Mouse (Mus musculus) ZHBTc4 (cell line): ENCODE measurements at regions not wholly inside any gene's neighbourhood (a gene's known extent, or its start where the extent isn't known, plus 50 kb on each side); places are given as distances from the start of the nearest gene placed in this dataset.
A peak's percentile ranks its signal among the peaks of the same experiment; 100 is the strongest.

ENCODE experiments used
- DNase-seq: peaks from one replicate; pipeline ENCODE4 v3.0.0-alpha.2; 2011; ENCODE audit warnings: low read depth, low spot score

- DNase-seq: no peak
Measured at GRCm38 (mm10) chr6:98178005-98178404, 164.5 kb downstream of the Gm765 start.

GRCm38 (mm10) chr6:98149043-98149813, 193.3 kb downstream of the Gm765 start:
- no peak for DNase-seq

DNA sequence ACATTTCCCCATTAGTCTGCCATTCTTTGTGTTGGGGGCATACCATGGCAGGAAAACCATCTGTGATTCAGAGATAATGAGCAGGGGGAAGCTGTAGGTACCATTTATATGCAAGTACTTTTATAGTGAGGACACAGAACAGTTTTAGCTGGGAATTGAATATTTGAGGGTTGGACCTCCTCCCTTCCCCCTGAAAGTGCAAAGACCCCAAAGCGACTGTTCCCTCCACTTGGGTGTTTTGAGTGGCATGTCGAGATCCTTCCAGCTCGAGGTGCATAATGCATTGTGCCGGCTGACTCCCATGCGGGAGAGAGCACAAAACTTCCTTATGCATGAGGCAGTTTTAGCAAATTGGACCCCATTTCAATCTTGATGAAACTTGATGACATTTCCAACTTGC, 194.7 kb downstream of the Gm765 start:
- no peak for DNase-seq

GRCm38 (mm10) chr6:98132931-98133330, 209.6 kb downstream of the Gm765 start:
- DNase-seq: peak; percentile 4

GRCm38 (mm10) chr6:98125434-98125833, 217.1 kb downstream of the Gm765 start:
- DNase-seq: no peak

DNA sequence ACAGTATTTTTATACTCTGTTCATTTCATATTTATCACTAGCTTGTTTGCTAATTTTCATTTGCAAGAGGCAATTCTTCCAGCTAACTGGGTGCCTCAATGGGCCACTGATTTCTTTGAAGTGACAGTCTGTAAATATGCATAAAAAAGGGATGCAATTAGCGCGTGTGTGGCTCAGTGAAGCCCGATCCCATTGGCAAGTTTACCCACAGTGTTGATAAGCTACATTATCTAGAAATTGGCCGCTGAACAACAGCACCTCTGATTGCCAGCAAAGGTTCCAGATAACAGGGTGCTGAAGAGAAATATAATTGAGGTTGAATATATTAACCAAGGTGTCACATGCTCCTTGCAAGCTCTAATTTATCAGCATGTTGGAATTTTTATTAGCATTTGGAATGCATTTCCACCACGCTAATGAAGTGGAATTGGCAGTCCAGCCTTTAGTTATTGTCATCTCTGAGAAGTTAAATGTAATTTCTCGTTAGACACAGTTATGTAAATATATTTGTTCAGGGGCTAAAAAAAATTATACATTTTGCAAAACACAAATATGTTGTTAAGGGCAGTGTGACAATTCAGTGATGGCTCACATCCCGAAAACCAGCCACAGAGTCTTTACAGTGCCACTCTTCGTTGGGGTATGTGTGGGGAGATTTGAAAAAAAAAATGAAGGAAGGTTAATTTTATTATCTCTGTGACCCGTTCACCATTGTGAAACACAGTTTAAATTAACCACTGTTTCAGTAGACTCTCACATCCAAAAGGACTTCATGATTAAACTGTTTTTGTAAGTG, 224.0 kb downstream of the Gm765 start:
- DNase-seq: no peak

DNA sequence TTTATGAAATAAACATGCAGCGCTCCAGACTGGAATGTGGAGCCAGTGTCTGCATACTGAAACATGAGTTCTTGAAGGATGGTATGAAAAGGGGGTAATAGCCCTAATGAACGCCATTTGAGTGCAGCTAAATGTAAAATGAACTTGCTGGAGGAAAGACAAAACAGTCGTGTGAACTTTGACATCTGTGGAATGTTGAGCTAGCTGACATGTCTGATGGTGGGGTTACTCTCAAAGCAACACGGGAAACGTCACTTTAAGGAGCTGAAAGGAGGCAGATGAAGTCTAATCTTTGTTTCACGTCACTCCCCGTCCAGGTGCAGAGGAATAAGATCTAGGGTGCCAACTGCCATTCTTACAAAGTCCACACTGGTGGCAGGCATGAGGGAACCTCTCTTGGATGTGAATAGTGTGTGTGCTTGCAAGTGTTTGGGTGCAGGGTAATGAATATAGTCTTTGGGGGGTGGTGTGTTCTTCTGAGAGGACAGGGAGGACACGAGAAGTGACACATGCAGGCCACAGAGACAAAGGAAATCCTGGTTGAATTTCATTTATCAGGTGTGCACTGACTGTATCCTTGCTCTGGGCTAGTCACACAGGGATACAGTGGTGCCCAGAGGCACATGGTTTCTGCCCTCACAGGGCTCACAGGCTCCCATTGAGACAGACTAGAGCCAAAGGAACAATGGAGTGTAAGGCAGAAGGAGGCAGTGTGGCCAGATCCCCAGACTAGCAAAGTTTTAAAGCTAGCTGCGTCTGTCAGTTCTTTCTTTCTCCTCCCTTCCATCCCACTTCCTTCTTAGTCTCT, 228.0 kb downstream of the Gm765 start:
- peak; percentile 45 for DNase-seq

- peak; percentile 41 for DNase-seq
Measured at GRCm38 (mm10) chr6:98113708-98114107, 228.8 kb downstream of the Gm765 start.

DNA sequence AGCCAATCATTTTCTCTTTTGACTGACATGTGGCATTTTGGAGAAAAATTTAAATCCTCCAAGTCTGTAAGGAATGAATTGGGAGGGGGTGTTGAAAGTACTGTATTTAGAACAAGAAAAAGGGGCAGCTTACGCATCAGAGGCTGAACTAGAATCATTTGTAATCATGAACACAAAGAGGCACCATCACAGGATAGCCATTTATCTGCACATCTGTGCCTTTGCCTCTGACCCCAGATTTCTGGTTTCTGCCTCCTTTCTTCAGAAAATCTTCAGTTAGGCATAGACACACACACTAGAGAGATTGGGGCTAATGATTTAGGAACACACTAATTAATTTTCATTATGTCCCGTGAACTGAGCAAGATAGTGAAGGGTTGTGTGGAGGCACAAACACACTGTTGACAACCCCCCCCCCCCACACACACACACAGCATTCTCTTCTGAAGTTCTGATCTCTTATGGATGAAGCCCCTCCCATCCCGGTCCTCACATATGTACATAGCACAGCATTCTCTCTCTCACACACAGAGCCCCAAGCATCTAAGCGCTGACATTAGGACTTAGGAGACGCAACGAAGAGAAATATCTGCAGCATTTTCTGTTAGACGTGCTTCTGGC, 229.9 kb downstream of the Gm765 start:
- DNase-seq: no peak

GRCm38 (mm10) chr6:98107123-98107522, 235.4 kb downstream of the Gm765 start:
- no peak for DNase-seq

DNA sequence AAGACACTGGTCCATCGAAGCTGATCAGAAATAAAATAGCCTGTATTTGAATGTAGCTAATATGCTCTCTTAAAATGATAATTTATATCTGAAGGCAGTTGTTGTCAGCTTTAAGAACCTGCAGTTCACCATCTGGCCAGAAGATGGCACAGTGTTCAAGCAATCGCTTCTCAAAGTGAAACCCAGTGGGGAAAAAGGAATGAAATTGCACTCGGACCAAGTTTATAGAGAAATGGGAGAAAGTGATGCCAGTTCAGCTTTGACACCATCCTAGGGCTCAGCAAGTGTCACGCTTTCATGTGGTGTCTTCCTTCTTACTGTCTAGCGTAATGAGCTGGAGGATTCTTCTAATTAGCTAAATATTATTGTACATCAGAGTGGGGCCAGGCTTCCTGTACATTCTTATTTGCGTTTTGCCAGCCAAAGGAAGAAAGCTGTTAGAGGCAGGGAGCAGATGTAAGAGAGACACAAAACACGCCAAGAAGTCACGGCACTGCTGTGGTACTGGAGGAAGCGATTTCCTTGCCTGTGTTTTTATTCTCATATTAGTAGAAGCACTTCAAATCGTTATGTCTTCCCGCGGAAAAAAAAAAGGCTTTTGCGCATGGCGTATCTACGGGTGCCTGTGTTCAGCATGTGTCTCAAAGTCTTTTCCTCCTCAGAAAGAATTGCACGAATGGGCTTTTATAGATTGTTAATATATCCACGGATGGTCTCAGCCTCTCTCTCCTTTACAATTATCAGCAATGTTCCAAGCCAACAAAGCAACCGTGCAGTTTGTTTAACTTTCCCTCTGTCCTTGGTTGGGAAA, 237.1 kb downstream of the Gm765 start:
- peak; percentile 71 for DNase-seq

DNA sequence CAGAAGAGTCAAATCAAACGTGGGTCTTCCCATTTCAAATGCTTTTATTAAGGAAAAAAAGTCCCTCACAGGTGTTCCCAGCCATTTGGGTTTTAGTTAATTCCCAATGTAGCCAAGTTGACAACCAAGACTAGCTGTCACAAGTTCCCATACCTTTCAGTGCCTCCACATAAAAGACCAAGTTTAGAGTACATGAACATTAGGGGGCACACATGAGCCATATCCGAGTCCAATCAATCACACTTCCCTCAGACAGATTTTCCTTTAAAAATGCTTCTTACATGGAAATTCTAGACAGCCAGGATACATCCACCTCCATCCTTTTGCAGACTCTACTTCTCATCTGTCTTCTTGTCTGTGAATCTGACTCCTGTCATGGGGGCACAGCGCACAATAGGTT, 238.1 kb downstream of the Gm765 start:
- DNase-seq: no peak

DNA sequence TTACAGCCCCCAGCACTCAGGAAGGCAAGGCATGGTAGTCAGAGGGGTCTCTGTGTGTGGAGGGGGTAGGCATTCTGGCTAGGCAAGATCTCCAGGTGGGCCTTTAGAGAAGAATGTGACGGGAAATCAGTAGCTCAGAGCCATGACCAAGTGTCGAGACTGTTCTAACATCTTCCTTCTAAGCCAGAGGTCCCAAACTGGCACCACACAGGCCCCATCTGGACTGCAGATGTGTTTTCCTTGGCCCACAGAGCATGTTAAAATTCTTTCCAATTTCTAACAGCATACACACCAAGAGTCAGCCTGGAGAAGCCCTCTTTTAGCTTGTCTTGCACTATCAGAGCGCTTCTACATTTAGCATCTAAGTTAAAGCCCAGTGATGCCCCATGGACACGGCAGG, 241.5 kb downstream of the Gm765 start:
- DNase-seq: no peak

DNA sequence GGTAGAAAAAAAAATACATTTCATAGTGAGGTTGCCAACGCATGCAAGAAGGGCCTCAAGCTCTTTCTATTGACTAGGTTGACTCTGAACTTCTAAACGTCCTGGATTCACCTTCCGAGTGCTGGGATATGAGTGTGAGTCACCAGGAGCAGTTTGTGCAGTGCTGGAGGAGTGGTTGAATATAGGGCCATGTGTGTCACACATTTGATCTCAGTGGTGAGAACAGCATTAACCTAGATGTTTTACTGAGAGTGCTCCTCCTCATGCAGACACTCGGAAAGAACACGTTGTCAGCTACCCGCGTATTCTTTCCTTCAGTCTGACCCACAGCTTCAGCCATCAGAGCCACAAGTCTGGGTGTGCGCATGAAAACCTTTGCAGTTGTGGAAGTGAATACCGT, 243.4 kb downstream of the Gm765 start:
- DNase-seq: no peak

- no peak for DNase-seq
Measured at GRCm38 (mm10) chr6:98095243-98095642, 247.3 kb downstream of the Gm765 start.

- peak; percentile 47 for DNase-seq
Measured at GRCm38 (mm10) chr6:98089185-98089584, 253.4 kb downstream of the Gm765 start.

DNA sequence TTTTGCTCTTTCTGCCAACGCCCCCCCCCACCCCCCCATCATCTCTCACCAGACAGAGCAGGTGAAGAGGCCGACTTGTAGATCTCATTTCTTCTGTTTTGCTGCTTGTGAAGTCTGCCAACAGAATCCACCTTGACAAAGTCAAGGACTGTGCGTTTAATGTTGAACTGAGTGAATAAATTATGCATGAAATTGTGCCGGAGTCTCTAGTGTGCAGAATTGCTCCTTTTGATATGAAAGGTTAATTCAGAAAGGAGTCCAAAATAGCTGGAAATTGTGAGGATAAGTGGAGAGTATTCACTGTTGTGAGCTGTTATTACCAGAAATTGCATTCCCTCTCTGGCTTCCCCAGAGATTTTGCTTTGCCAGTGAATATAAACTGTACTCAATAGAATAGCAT, 262.5 kb downstream of the Gm765 start:
- no peak for DNase-seq
